Mouse (Mus musculus): ENCODE results near the gene Mphosph9.

- TF ChIP-seq CTCF (IDR thresholded peaks at IDR 0.05; ENCODE audit: low read depth, low read length) (no peak), EP300 (IDR thresholded peaks at IDR 0.05; ENCODE audit: insufficient read depth, low read depth, low read length) (no peak)
These were observed 38.9 kb upstream of the Mphosph9 start for GRCm38 (mm10) chr5:124366721-124367120.

Data from ES-Bruce4 (cell line).